Mouse (Mus musculus) CD4-positive, CD25-positive, alpha-beta regulatory T cell, adult 2 months (primary cell): ENCODE measurements around the gene Nrbp1.

Source experiments
- DNase-seq: peaks from one replicate; pipeline ENCODE4 v3.0.0-alpha.2; 2012; ENCODE audit warnings: low read depth, low spot score

Gene Nrbp1

DNA sequence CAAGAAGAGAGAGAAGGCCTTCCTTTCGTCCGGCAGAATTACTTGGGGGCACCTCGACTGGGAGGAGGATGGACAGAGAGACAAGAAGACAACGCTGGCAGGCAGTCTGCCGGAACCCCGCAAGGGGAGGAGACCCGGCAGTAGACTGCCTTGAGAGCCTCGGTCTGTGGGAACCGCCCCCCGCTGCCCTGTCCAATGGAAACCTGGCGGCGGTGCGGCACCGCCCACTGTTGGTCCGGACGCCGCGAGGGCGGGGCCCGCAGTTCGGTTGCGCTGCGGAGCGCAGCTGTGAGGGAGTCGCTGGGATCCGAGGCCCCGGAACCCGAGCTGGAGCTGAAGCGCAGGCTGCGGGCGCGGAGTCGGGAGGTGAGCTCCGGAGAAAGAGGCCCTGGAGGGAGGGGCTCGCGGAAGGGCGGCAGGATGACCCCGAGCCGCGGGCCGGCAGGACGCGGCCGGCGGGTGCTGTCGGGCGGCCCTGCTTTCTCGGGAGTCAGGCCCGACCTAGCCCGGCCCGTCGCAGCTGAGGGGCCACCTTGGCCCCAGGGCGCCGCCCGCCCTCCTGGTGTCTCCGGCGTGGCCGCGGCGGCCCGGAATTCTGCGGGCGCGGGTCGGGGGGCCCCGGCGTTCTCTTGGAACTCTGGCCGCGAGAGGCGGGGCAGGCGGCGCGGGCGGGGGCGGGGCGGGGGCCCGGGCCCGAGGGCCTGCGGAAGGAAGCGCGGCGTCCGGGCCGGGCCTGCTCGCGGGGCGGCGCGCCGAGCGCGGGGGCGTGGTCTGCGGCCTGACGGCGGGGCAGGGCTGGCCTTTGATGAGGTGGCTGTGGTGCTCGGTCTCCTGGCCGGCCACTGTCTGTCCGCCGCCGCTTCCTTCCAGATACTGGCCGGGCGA, at the start of gene Nrbp1, which contains the start of gene Gm9970:
Nrbp1 (plus strand) TSS at position 228 of the 885 bp plus-strand sequence.
Gm9970 (minus strand) TSS at position 596 of the 885 bp plus-strand sequence.
- DNase-seq = peak; percentile 98

DNA sequence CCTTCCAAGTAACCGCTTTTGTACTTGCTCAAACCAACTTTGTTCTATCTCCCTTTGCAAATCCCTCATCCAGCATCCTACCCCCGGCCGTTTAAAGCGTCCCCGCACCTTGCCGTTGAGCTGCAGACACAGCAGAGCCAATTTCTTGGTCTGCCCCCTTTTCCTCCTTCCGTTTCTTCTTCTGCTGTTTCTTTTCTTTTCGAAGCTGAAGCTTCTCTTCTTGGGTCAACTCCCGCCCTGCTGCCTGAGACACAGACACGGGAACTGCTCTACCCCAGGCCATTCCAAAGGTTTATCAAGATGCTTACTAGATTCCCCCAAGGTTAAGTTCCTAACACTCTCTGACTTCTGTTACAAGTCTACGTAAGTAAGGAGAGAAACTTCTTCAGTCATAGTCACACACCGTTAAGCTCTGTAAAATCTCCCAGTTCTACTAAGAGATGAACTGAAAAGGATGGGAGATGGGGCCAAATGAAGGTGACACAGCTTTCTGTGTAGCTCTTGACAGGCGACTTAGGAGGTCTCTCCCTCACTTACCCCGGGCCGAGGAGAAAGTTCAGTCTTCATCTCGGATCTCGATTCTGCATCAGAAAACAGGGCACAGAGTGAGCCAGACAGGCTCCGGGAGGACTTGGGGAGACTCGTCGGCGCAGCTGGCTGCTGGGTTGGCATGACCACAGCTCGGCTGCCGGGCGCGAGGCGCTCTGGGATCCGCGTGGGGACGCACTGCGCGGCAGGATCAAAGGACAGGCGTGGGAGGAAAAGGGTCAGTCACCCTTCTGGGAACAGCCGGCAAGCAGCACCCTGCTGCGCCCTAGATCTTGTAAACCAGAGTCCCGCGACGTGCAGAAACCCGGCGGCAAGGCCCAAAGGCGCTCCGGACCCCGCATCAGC, 48.4 kb upstream of the Nrbp1 start:
- no peak for DNase-seq

DNA sequence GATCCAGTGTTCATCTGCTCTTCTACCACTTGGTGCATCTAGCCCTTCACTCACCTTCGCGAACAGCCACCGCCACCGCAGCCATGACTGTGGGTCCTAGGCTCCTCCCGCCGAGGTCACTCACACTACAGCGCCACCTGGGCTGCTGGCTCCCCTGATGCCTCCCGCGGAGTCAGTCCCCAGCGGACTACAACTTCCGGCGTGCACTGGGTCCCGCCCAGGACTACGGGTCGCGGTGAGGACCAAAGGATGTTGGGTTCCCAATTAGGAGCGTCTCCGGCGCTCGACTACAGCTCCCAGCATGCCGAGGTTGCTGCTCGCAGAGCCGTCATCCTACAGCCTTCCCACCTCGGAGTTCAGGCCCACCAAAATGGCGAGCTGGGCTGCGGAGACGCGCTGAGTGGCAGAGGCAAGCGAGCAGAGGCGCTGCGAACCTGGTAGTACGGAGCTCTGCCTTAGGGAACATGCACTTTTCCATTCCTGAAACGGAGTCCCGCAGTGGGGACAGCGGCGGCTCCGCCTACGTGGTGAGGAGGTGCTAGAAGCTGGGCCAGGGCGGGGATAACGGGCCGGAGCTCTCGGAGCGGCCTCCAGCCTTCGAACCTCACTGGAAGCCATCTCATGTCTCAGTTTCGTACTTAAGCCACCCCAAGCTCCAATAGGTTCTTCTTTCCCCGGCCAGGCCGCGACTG, 47.6 kb upstream of the Nrbp1 start, which contains the start of the genes Snx17 and Eif2b4:
Snx17 (plus strand) TSS at position 289 of the 692 bp plus-strand sequence.
Eif2b4 (minus strand) TSS at position 492 of the 692 bp plus-strand sequence.
- DNase-seq = peak; percentile 99

DNA sequence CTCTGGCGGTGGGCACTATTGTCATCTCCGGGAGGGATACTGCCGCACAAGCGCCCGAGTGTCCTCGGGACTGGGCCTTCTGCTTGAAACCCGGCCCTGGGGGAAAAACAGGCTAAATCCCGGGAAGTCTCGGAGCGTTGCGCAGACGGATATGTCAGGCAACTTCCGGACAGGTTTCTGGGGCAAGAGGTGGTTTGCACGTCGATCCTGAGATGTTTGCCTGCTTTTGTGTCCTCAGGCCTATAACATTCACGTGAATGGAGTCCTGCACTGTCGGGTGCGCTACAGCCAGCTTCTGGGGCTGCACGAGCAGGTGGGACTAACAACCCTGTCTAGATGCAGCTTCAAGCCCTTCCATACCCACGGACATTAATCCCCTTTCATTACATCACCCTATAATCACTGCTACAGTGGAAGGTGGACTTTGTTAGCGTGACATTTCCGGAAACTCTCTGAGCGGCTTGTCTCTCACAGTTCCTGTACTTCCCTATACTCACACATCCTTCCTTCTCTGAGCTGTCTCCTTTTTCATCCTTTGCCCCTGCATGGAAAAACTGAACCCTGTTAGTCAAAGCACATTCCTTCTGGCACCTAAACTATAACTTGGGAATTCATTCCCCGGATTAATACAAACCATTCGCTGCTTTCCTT, 46.9 kb upstream of the Nrbp1 start:
- peak; percentile 21 for DNase-seq

- no peak for DNase-seq
These were observed 45.9 kb upstream of the Nrbp1 start for GRCm38 (mm10) chr5:31194486-31195485.

DNA sequence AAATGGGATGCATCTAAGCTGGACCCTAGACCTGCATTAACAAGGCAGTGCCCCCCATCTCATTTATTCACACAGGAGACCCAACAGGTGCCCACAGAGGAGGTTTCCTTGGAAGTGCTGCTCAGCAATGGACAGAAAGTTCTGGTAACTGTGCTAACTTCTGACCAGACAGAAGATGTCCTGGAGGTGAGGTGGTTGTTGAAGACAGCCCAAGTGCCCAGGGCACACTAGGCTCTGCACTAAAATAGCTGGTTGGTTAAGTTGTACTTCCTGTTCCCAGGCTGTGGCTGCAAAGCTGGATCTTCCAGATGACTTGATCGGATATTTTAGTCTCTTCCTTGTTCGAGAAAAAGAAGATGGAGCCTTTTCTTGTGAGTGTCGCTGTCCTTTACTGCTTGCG, 45.0 kb upstream of the Nrbp1 start:
- DNase-seq = no peak

DNA sequence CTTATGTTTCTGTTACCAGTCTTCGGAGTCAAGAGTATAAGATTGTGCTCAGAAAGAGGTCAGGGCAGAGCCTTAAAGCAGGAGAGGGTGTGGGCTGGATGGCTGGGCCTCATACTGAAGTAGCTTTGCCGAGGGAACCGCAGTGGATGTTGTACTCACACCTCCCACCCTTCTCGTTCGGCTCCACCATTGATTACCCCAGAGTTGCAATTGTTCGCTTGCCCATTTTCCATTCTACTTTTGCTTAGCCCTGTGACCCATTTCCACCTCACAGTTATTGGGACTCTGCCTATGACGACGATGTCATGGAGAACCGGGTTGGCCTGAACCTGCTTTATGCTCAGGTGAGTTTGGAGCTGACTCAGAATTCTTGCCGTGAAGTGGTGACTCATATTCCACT, 44.5 kb upstream of the Nrbp1 start:
- no peak for DNase-seq

DNA sequence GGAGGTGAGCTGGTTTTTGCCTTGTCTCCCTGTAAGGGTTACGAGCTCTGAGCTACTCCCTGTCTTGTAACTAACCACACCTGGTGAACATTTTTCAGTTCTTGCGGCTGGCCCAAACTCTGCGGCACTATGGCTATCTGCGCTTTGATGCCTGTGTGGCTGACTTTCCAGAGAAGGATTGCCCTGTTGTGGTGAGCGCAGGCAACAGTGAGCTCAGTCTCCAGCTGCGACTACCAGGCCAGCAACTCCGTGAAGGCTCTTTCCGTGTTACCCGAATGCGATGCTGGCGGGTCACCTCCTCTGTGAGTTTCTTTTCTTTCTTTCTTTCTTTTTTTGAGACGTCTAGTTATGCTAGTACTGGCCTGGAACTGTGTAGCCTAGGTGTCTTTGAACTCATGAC, 43.6 kb upstream of the Nrbp1 start:
- no peak for DNase-seq

- no peak for DNase-seq
These were observed 42.5 kb upstream of the Nrbp1 start for GRCm38 (mm10) chr5:31198170-31198569.

- no peak for DNase-seq
These were observed 41.9 kb upstream of the Nrbp1 start for GRCm38 (mm10) chr5:31198616-31199320.

DNA sequence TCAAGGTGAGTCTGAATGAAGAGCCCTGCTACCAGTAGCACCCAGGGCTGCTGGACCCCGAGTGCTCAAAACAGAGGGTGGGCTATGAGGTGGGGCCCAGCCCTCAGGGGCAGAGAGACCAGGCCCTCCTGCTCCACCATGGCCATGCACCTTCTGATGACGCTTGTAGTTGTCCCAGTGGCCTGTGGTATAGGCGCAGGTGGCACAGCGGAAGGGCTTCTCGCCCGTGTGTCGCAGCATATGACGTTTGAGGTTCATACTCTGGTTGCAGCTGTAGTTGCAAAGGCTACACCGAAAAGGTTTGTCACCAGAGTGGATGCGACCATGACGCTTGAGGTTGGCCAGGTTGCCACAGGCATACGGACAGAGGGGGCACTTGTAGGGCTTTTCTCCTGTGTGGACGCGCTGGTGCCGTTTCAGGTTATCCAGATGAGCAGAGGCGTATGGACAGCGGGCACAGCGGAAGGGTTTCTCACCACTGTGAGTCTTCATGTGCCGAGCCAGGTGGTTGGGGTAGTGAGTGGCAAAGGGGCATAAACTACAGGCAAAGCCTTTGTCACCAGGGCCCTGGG, 41.3 kb upstream of the Nrbp1 start:
- no peak for DNase-seq

DNA sequence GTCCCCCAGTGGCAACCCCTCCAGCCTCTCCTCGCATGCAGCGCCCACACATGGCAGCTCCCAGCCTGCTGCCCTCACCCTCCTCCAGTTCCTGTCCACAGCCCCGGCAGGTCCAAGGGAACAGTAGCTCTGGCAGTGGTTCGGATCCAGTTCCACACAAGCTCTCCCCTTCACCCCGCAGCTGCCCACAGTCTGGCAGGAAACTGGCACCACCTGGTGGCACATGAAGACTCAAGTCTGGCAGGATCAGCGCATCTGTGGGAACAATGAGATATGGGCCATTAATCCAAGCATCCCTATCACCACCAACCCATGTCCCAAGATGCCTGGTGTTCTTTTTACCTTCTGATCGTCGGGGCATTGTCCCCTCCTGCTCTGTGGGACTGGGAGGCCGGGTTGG, 40.8 kb upstream of the Nrbp1 start:
- peak; percentile 22 for DNase-seq

GRCm38 (mm10) chr5:31200327-31200768, 40.3 kb upstream of the Nrbp1 start:
- peak; percentile 25 for DNase-seq

GRCm38 (mm10) chr5:31201042-31201741, 39.5 kb upstream of the Nrbp1 start:
- DNase-seq = no peak

DNA sequence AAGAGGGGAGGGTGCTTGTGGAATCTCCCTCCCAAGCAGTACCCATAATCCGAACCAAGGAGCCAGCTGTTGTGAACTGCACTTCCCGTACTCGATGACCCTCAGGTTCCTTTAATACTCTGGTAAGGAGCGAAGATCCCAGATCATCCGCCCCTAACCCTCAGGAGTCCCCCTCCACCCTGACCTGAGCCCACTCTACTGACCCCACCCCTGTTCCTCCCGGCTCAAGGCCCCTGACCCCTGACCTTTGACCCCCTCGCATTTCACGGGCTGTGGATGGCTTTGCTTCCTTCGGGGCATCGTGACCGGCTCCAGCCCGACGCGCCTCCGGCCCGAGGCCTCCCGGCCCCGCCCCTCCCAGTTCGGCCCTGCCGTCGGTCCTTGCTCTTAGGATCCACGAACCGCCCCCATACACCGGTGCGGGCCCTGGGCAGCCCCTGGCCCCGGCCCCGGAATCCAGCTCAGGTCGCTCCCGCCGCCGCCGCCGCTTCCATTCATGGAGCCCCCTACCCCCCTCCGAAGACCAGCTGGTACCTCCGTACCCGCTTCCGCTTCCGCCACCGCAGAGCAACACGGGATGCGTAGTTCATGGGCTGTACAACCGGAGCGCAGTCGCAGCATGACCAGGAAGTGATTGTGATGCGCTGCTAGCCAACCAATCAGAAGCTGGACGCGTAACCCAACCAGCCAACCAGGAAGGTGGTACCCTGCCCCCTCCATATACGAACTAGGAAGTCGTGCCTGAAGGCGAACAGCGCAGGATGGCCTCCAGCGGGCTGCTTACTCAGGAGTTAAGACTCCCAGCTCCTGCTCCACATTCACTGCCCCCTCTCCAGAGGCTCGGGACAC, 38.7 kb upstream of the Nrbp1 start, which contains the start of gene Zfp513:
Zfp513 (minus strand) TSS at position 562 of the 849 bp plus-strand sequence.
- DNase-seq = peak; percentile 98

GRCm38 (mm10) chr5:31202933-31203332, 37.7 kb upstream of the Nrbp1 start:
- no peak for DNase-seq

DNA sequence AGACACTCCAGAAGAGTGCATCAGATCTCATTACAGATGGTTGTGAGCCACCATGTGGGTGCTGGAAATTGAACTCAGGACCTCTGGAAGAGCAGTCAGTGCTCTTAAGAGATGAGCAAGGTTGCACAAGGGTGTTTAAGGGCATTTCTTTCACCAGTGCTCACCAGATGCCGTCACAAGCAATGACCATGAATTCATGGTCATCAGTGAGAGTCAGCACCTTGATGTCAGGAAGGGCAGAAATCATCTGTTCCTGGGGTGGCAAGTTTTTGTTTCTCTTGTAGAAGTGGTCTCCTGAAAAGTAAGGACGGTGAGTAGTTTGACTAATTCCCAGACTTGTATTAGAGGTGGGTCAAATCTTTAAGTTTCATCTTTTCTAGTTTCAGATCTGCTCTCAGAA, 36.8 kb upstream of the Nrbp1 start:
- no peak for DNase-seq
